Mouse (Mus musculus) lung, postnatal 0 days (tissue): ENCODE results near the gene Mafg. TPM values are rescaled to one million over a fixed set of nuclear protein-coding genes. Genes with fewer than 3 reads are reported as not detected.

Experiments
- ATAC-seq: fragments of 200-750 bp; cut with Nextera tagmentation; 2 replicates; pipeline ENCODE4 v1.8.0; 2017; ENCODE audit warnings: moderate library complexity
- DNase-seq: peaks from one replicate; pipeline ENCODE4 v3.0.0-alpha.2; 2016; ENCODE audit warnings: low spot score
- H3K27ac ChIP-seq: fragments of 300-500 bp; sonication (generic); 2 replicates; pipeline ENCODE4 v1.5.1; 2014; ENCODE audit warnings: antibody characterized with exemption, mild to moderate bottlenecking, low read length, mixed read lengths
- H3K27me3 ChIP-seq: fragments of 300-500 bp; sonication (generic); replicated peaks from 2 replicates; pipeline ENCODE4 v1.6.1; 2014; ENCODE audit warnings: low read length, mixed read lengths; ENCODE audit not compliant: insufficient read depth
- H3K36me3 ChIP-seq: fragments of 300-500 bp; sonication (generic); 2 replicates; pipeline ENCODE4 v1.6.1; 2014; ENCODE audit warnings: low read length, mixed read lengths; ENCODE audit not compliant: insufficient read depth
- H3K4me1 ChIP-seq: fragments of 300-500 bp; sonication (generic); 2 replicates; pipeline ENCODE4 v1.6.1; 2014; ENCODE audit warnings: antibody characterized with exemption, low read depth, low read length, mixed read lengths; ENCODE audit not compliant: insufficient read depth
- H3K4me2 ChIP-seq: fragments of 300-500 bp; sonication (generic); replicated peaks from 2 replicates; pipeline ENCODE4 v1.6.1; 2014; ENCODE audit warnings: low read depth, mild to moderate bottlenecking, low read length, moderate library complexity, mixed read lengths
- H3K4me3 ChIP-seq: fragments of 300-500 bp; sonication (generic); 2 replicates; pipeline ENCODE4 v1.5.1; 2014; ENCODE audit warnings: low read depth, low read length
- H3K9ac ChIP-seq: fragments of 300-500 bp; sonication (generic); replicated peaks from 2 replicates; pipeline ENCODE4 v1.6.1; 2014; ENCODE audit warnings: low read depth, mild to moderate bottlenecking
- H3K9me3 ChIP-seq: fragments of 300-500 bp; sonication (generic); 2 replicates; pipeline ENCODE4 v1.6.1; 2016; ENCODE audit warnings: low read length, mixed read lengths
- CTCF ChIP-seq: IDR thresholded peaks from 2 replicates; pipeline ENCODE4 v1.5.1; 2016; ENCODE audit warnings: antibody characterized with exemption, mild to moderate bottlenecking
- EP300 ChIP-seq: IDR thresholded peaks from 2 replicates; pipeline ENCODE4 v1.6.1; 2016; ENCODE audit warnings: antibody characterized with exemption, mild to moderate bottlenecking, control low read depth
- WGBS: fragments of 180-500 bp; shearing (Covaris S2); extraction: QIAGEN DNeasy Blood & Tissue Kit; methylation state at CpG from one replicate; pipeline ENCODE4 v1.1.7; 2014; 5-methylcytosine and 5-hydroxymethylcytosine counted together
- polyA plus RNA-seq: library from polyadenylated mRNA; unstranded; fragments of >200 nt; fragmentation: Nextera tagmentation; extraction: Ambion mirVana; gene quantifications from 2 replicates; pipeline ENCODE4 v1.2.1, GENCODE M21; 2015

Gene Mafg
- polyA plus RNA-seq, 1 experiment from 2014 or later = 25.9 TPM

DNA sequence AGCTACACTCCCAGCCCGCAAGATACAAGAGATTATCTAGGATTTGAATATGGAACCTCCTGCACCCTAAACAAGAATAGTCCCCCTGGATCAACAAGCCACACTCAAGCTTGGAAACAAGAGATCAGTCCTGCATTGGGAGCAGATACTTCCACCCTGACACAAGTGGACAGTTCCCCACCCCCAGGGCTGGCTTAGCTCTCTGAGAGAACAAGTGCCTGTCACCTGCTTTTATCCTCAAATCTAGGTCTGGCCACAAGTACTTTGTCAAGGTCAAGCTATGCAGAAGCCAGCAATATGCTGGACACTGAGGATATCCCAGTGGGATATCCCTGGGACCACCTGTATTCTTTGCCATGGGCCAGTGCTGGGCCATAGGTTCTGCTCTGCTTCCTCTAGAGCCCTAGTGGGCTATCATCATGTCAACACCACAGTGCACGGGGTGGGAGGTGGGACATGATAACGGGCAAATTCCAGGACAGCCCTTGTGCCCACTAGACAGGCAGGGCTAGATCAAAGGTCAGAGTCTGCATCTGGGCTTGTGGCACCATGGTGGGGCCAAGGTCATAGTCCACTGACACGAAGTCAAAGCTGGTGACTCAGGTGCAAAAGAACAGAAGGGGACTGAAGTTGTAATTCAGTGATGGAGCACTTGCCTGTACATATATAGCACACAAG is 16.6 kb downstream of the Mafg start:
- Histone ChIP-seq H3K4me2 (peak overlapping the region; percentile 92), H3K27ac (no peak overlapping the region), H3K4me1 (peaks cover 8% of the 10 kb centered on the region), H3K4me3 (peak overlapping the region; percentile 63), H3K27me3 (no peaks in the 10 kb centered on the region), H3K9ac (peak overlapping the region; percentile 65), H3K9me3 (no peaks in the 10 kb centered on the region), H3K36me3 (peaks cover 18% of the 10 kb centered on the region)
- DNase-seq = no peak
- WGBS = 33% methylated on average over 4 of the region's 4 CpGs
- TF ChIP-seq CTCF = no peak
- no peak for TF ChIP-seq EP300
- ATAC-seq = no peak

DNA sequence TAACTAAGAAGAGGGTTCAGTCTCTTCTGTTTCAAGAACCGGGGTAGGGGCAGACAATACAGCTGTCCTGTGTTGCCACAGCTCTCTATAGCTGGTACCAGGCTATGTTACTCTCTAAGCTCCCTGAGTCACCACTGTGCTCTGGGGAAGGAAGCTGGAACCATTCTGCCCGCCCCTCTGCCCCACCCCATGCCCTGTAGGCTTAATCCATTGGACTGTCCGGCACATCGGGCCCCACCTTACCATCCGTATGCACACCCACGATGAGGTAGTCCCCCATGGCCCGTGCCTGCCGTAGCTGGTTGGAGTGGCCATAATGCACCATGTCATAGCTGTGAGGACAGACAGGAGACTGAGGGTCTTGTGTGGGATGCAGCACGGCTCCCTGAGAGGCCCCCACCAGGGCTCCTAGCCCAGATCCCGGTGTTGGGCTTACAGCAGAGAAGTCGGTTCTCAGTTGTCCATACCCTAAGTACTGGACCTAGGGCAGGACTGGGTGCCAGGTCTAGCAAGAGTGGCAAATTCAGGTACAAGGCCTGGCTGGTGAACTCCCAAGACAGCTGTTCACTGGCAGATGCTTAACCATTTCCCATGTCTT is 17.7 kb downstream of the Mafg start:
- no peak for DNase-seq
- Histone ChIP-seq H3K4me3 (no peak overlapping the region), H3K4me2 (no peak overlapping the region), H3K9ac (no peak overlapping the region), H3K4me1 (peaks cover 8% of the 10 kb centered on the region), H3K9me3 (no peaks in the 10 kb centered on the region), H3K27ac (no peak overlapping the region), H3K36me3 (peaks cover 17% of the 10 kb centered on the region), H3K27me3 (no peaks in the 10 kb centered on the region)
- no peak for ATAC-seq
- WGBS = 82% methylated on average over 11 of the region's 11 CpGs
- TF ChIP-seq EP300 = no peak
- no peak for TF ChIP-seq CTCF

DNA sequence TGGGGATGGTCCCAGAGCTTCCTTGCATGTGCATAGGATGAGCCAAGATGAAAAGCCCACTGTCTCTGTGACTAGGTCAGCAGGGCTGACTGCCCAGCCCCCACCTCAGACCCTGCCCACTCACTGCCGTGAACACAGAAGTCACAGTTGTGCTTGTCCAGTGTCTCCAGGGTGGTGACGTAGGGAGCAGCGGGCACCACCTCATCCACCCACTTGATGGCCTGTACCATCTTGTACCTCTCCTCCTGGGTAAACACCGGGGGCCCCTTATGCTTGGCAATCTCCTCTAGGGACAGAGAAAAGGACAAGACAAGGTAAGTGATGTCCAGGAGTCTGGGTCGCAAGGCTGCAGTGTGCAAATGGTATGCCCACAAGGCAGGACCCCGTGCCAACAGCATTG is 18.2 kb downstream of the Mafg start:
- Histone ChIP-seq H3K4me3 (no peak overlapping the region), H3K27ac (no peak overlapping the region), H3K36me3 (peaks cover 12% of the 10 kb centered on the region), H3K9ac (no peak overlapping the region), H3K4me2 (no peak overlapping the region), H3K4me1 (peaks cover 8% of the 10 kb centered on the region), H3K9me3 (no peaks in the 10 kb centered on the region), H3K27me3 (no peaks in the 10 kb centered on the region)
- 90% methylated on average over 6 of the region's 6 CpGs for WGBS
- DNase-seq (no peak), ATAC-seq (no peak)
- TF ChIP-seq EP300 = no peak
- no peak for TF ChIP-seq CTCF

DNA sequence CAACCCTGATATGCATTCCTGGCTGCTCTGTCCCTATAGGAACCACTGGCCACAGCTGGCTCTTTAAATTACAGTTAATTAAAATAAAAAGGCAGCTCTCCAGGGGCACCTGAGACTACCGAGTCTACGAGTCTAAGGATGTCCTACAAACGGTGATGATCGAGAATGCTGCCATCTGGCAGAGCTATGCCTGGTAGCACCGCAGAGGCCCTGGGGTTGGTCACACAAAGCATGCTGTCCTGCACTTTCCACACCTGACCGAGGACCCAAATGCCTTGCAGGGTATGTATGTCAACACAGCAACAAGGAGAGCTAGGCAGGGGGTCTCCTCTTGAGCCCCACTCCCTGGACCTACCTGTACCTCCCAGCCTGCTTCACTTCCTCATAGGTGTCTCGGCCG is 19.4 kb downstream of the Mafg start:
- TF ChIP-seq EP300 (no peak), CTCF (no peak)
- peaks cover 8% of the 10 kb centered on the region for H3K4me1 ChIP-seq
- H3K36me3 ChIP-seq = peaks cover 11% of the 10 kb centered on the region
- DNase-seq = no peak
- H3K9ac ChIP-seq = no peak overlapping the region
- no peak overlapping the region for H3K4me3 ChIP-seq
- no peaks in the 10 kb centered on the region for H3K27me3 ChIP-seq
- H3K9me3 ChIP-seq = no peaks in the 10 kb centered on the region
- no peak for ATAC-seq
- no peak overlapping the region for H3K27ac ChIP-seq
- H3K4me2 ChIP-seq = no peak overlapping the region
- WGBS = 84% methylated on average over 8 of the region's 8 CpGs

DNA sequence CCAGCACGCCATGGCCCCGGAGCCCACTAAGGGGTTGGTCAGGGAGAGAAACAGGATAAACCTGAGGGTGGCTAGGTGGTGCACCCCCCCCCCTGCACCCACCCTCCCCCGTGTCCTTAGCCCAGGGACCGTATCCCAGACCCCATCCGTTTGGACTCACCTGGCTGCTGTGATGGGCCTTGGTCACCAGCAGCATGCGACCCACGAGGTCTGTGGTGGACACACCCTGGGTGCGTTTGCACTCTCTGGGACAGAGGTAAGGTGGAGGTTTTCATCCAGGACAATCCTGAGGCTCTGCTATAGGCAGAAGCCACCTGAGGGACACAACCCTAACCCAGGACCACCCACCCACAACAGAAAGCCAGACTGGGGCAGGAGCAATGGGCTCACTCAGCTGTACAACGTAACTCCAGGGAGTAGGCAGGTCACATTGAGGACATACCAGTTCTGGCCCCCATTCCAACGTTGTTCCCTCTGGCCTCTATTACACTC is 19.9 kb downstream of the Mafg start:
- Histone ChIP-seq H3K27me3 (no peaks in the 10 kb centered on the region), H3K36me3 (peaks cover 9% of the 10 kb centered on the region), H3K4me2 (no peak overlapping the region), H3K27ac (no peak overlapping the region), H3K9me3 (no peaks in the 10 kb centered on the region), H3K4me3 (no peak overlapping the region), H3K9ac (no peak overlapping the region), H3K4me1 (peaks cover 10% of the 10 kb centered on the region)
- WGBS = 84% methylated on average over 9 of the region's 10 CpGs
- no peak for TF ChIP-seq CTCF
- ATAC-seq (no peak), DNase-seq (no peak)

DNA sequence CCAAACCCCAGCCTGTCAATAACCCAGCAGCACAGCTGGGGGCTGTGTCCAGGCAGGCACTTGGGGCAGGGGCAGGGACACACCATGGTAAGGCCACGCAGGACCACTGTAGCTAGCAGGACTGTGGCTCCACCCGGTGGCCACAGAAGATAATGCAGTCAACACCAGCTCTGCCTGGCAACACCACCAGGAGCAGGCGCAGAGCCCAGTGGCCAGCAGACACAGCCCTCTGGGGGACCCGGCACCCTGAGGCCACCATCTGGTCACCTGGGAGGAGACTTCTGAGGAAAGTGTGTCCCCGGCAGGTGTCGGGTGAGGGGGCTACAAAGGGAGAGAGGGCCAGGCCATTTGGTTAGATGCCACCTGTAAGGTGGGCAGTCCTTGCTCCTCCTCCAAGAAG is 20.6 kb downstream of the Mafg start:
- no peak overlapping the region for H3K27ac ChIP-seq
- 34% methylated on average over 6 of the region's 6 CpGs for WGBS
- no peaks in the 10 kb centered on the region for H3K27me3 ChIP-seq
- peak; percentile 51 for ATAC-seq
- H3K9ac ChIP-seq = no peak overlapping the region
- H3K4me1 ChIP-seq = peaks cover 15% of the 10 kb centered on the region
- H3K4me3 ChIP-seq = no peak overlapping the region
- TF ChIP-seq CTCF (peak; percentile 94), EP300 (no peak)
- DNase-seq = peak; percentile 84
- no peaks in the 10 kb centered on the region for H3K9me3 ChIP-seq
- H3K4me2 ChIP-seq = no peak overlapping the region
- 0 out of 2 replicates have a peak, but pooled peaks cover 5% of the 10 kb centered on the region for H3K36me3 ChIP-seq
